Mouse (Mus musculus): Measurements from ENCODE around the gene Atp5d. TPM values are rescaled to one million over a fixed set of nuclear protein-coding genes. Genes with fewer than 3 reads are reported as not detected.

Gene Atp5d
- total RNA-seq, 2 experiments from 2014 or later, result 34.7 to 161 TPM

- ATAC-seq (ENCODE audit: poor library complexity, severe bottlenecking), result no peak
Observed at GRCm38 (mm10) chr10:80179068-80180051, 40.9 kb downstream of the Atp5d start, which contains the start of gene Efna2. Gene Efna2, plus strand, starts transcription at chr10:80179482.

GRCm38 (mm10) chr10:80180288-80180687 is 41.9 kb downstream of the Atp5d start:
- ATAC-seq (ENCODE audit: poor library complexity, severe bottlenecking), result no peak

- ATAC-seq (ENCODE audit: poor library complexity, severe bottlenecking), result no peak
Observed at GRCm38 (mm10) chr10:80180823-80181222, 42.4 kb downstream of the Atp5d start.

GRCm38 (mm10) chr10:80182547-80182946 is 44.1 kb downstream of the Atp5d start:
- no peak for ATAC-seq (ENCODE audit: poor library complexity, severe bottlenecking)

GRCm38 (mm10) chr10:80186649-80187048 is 48.2 kb downstream of the Atp5d start:
- ATAC-seq (ENCODE audit: poor library complexity, severe bottlenecking), result no peak

GRCm38 (mm10) chr10:80187739-80188138 is 49.3 kb downstream of the Atp5d start:
- no peak for ATAC-seq (ENCODE audit: poor library complexity, severe bottlenecking)

- no peak for ATAC-seq (ENCODE audit: poor library complexity, severe bottlenecking)
Observed at GRCm38 (mm10) chr10:80188453-80189024, 50.1 kb downstream of the Atp5d start.

- ATAC-seq (ENCODE audit: poor library complexity, severe bottlenecking), result no peak
Observed at GRCm38 (mm10) chr10:80189999-80190398, 51.6 kb downstream of the Atp5d start.

- ATAC-seq (ENCODE audit: poor library complexity, severe bottlenecking), result no peak
Observed at GRCm38 (mm10) chr10:80190491-80191051, 52.1 kb downstream of the Atp5d start.

GRCm38 (mm10) chr10:80193976-80194375 is 55.5 kb downstream of the Atp5d start:
- no peak for ATAC-seq (ENCODE audit: poor library complexity, severe bottlenecking)

- ATAC-seq (ENCODE audit: poor library complexity, severe bottlenecking), result no peak
Observed at GRCm38 (mm10) chr10:80194441-80194840, 56.0 kb downstream of the Atp5d start.

Other genes with a start within 250 kb of the Atp5d start
Only the 30 nearest of the 33 such genes appear.
- not detected in 2 replicates for gene Gm26602, start 227.8 kb upstream of the Atp5d start, total RNA-seq (2015)
- not detected in 2 replicates for gene Gm26602, start 227.8 kb upstream of the Atp5d start, total RNA-seq (2017)
- 0.18 and 0.29 TPM in 2 replicates for gene Kiss1r, start 221.7 kb upstream of the Atp5d start, total RNA-seq (2015)
- 0.26 and 0.77 TPM in 2 replicates for gene Kiss1r, start 221.7 kb upstream of the Atp5d start, total RNA-seq (2017)
- 118 and 121 TPM in 2 replicates for gene R3hdm4, start 217.4 kb upstream of the Atp5d start, total RNA-seq (2015)
- 92.1 and 134 TPM in 2 replicates for gene R3hdm4, start 217.4 kb upstream of the Atp5d start, total RNA-seq (2017)
- gene Arid3a, start 211.6 kb upstream of the Atp5d start, total RNA-seq (2015), result 36.7 and 38.7 TPM in 2 replicates
- 59.2 and 67.8 TPM in 2 replicates for gene Arid3a, start 211.6 kb upstream of the Atp5d start, total RNA-seq (2017)
- 10.6 and 15.7 TPM in 2 replicates for gene Wdr18, start 178.5 kb upstream of the Atp5d start, total RNA-seq (2015)
- gene Wdr18, start 178.5 kb upstream of the Atp5d start, total RNA-seq (2017), result 7.8 TPM in 2 replicates
- gene Grin3b, start 167.9 kb upstream of the Atp5d start, total RNA-seq (2015), result not detected in 2 replicates
- 0.18 TPM in 1 of 2 replicates, not detected in the other for gene Grin3b, start 167.9 kb upstream of the Atp5d start, total RNA-seq (2017)
- gene Tmem259, start 154.3 kb upstream of the Atp5d start, total RNA-seq (2015), result 51.6 and 52.2 TPM in 2 replicates
- gene Tmem259, start 154.3 kb upstream of the Atp5d start, total RNA-seq (2017), result 52.1 and 53.2 TPM in 2 replicates
- gene Cnn2, start 150.0 kb upstream of the Atp5d start, total RNA-seq (2015), result 174 and 175 TPM in 2 replicates
- 286 and 299 TPM in 2 replicates for gene Cnn2, start 150.0 kb upstream of the Atp5d start, total RNA-seq (2017)
- 32.6 and 34.7 TPM in 2 replicates for gene Abca7, start 142.1 kb upstream of the Atp5d start, total RNA-seq (2015)
- 33.6 and 37.4 TPM in 2 replicates for gene Abca7, start 142.1 kb upstream of the Atp5d start, total RNA-seq (2017)
- 135 and 140 TPM in 2 replicates for gene Arhgap45, start 122.0 kb upstream of the Atp5d start, total RNA-seq (2015)
- 235 and 237 TPM in 2 replicates for gene Arhgap45, start 122.0 kb upstream of the Atp5d start, total RNA-seq (2017)
- 70.2 and 70.7 TPM in 2 replicates for gene Polr2e, start 98.8 kb upstream of the Atp5d start, total RNA-seq (2015)
- 58.4 and 69.2 TPM in 2 replicates for gene Polr2e, start 98.8 kb upstream of the Atp5d start, total RNA-seq (2017)
- gene Gpx4, start 91.5 kb upstream of the Atp5d start, total RNA-seq (2015), result 259 and 303 TPM in 2 replicates
- gene Gpx4, start 91.5 kb upstream of the Atp5d start, total RNA-seq (2017), result 375 and 378 TPM in 2 replicates
- 32.4 and 33.0 TPM in 2 replicates for gene Sbno2, start 33.1 kb upstream of the Atp5d start, total RNA-seq (2015)
- gene Sbno2, start 33.1 kb upstream of the Atp5d start, total RNA-seq (2017), result 41.9 and 46.7 TPM in 2 replicates
- gene Stk11, start 22.8 kb upstream of the Atp5d start, total RNA-seq (2015), result 58.0 and 60.7 TPM in 2 replicates
- 142 and 146 TPM in 2 replicates for gene Stk11, start 22.8 kb upstream of the Atp5d start, total RNA-seq (2017)
- gene Cbarp, start 2.2 kb downstream of the Atp5d start, total RNA-seq (2015), result 1.6 and 2.2 TPM in 2 replicates
- 1.4 TPM in 1 of 2 replicates, not detected in the other for gene Cbarp, start 2.2 kb downstream of the Atp5d start, total RNA-seq (2017)
- 29.5 and 29.6 TPM in 2 replicates for gene Midn, start 9.6 kb downstream of the Atp5d start, total RNA-seq (2015)
- gene Midn, start 9.6 kb downstream of the Atp5d start, total RNA-seq (2017), result 22.4 and 36.1 TPM in 2 replicates
- 11.7 and 13.8 TPM in 2 replicates for gene Cirbp, start 27.4 kb downstream of the Atp5d start, total RNA-seq (2015)
- 29.3 and 32.1 TPM in 2 replicates for gene Cirbp, start 27.4 kb downstream of the Atp5d start, total RNA-seq (2017)
- gene 1600002K03Rik, start 34.3 kb downstream of the Atp5d start, total RNA-seq (2015), result 19.3 and 21.0 TPM in 2 replicates
- 18.8 and 20.9 TPM in 2 replicates for gene 1600002K03Rik, start 34.3 kb downstream of the Atp5d start, total RNA-seq (2017)
- gene Efna2, start 40.9 kb downstream of the Atp5d start, total RNA-seq (2015), result 0.49 TPM in 1 of 2 replicates, not detected in the other
- gene Efna2, start 40.9 kb downstream of the Atp5d start, total RNA-seq (2017), result 0.12 TPM in 1 of 2 replicates, not detected in the other
- gene Mum1, start 87.8 kb downstream of the Atp5d start, total RNA-seq (2015), result 34.0 and 46.2 TPM in 2 replicates
- gene Mum1, start 87.8 kb downstream of the Atp5d start, total RNA-seq (2017), result 40.3 and 45.5 TPM in 2 replicates
- gene Ndufs7, start 110.5 kb downstream of the Atp5d start, total RNA-seq (2015), result 113 and 114 TPM in 2 replicates
- gene Ndufs7, start 110.5 kb downstream of the Atp5d start, total RNA-seq (2017), result 84.8 and 86.1 TPM in 2 replicates
- 6.3 and 6.7 TPM in 2 replicates for gene Gamt, start 122.4 kb downstream of the Atp5d start, total RNA-seq (2015)
- 4.4 and 10.2 TPM in 2 replicates for gene Gamt, start 122.4 kb downstream of the Atp5d start, total RNA-seq (2017)
- 39.0 and 41.4 TPM in 2 replicates for gene Dazap1, start 122.9 kb downstream of the Atp5d start, total RNA-seq (2015)
- gene Dazap1, start 122.9 kb downstream of the Atp5d start, total RNA-seq (2017), result 187 and 200 TPM in 2 replicates
- 1,580 and 1,599 TPM in 2 replicates for gene Rps15, start 153.8 kb downstream of the Atp5d start, total RNA-seq (2015)
- 1,732 and 1,915 TPM in 2 replicates for gene Rps15, start 153.8 kb downstream of the Atp5d start, total RNA-seq (2017)
- not detected in 2 replicates for gene Apc2, start 157.3 kb downstream of the Atp5d start, total RNA-seq (2015)
- not detected in 2 replicates for gene Apc2, start 157.3 kb downstream of the Atp5d start, total RNA-seq (2017)
- gene 2310011J03Rik, start 181.9 kb downstream of the Atp5d start, total RNA-seq (2015), result 25.6 and 27.4 TPM in 2 replicates
- gene 2310011J03Rik, start 181.9 kb downstream of the Atp5d start, total RNA-seq (2017), result 13.8 and 17.8 TPM in 2 replicates
- gene Pcsk4, start 190.9 kb downstream of the Atp5d start, total RNA-seq (2015), result 0.32 and 0.83 TPM in 2 replicates
- not detected in 2 replicates for gene Pcsk4, start 190.9 kb downstream of the Atp5d start, total RNA-seq (2017)
- gene Reep6, start 191.3 kb downstream of the Atp5d start, total RNA-seq (2015), result 0.16 and 0.96 TPM in 2 replicates
- gene Reep6, start 191.3 kb downstream of the Atp5d start, total RNA-seq (2017), result 0.37 TPM in 1 of 2 replicates, not detected in the other
- 0.07 TPM in 1 of 2 replicates, not detected in the other for gene Adamtsl5, start 209.8 kb downstream of the Atp5d start, total RNA-seq (2015)
- not detected in 2 replicates for gene Adamtsl5, start 209.8 kb downstream of the Atp5d start, total RNA-seq (2017)
- gene Plk5, start 217.8 kb downstream of the Atp5d start, total RNA-seq (2015), result not detected in 2 replicates
- not detected in 2 replicates for gene Plk5, start 217.8 kb downstream of the Atp5d start, total RNA-seq (2017)

Data from megakaryocyte, adult 5-6 weeks (primary cell).